Mouse (Mus musculus) erythroblast, embryonic 14.5 days (primary cell): ENCODE measurements around the gene Acyp1.

Source experiments
- GATA1 ChIP-seq: IDR thresholded peaks from 2 replicates; pipeline ENCODE4 v1.6.1; 2012; ENCODE audit warnings: low read length, inconsistent platforms, mixed read lengths
- TAL1 ChIP-seq: IDR thresholded peaks from 3 replicates; pipeline ENCODE4 v1.6.1; 2012; ENCODE audit warnings: low read length, inconsistent platforms, mixed read lengths

DNA sequence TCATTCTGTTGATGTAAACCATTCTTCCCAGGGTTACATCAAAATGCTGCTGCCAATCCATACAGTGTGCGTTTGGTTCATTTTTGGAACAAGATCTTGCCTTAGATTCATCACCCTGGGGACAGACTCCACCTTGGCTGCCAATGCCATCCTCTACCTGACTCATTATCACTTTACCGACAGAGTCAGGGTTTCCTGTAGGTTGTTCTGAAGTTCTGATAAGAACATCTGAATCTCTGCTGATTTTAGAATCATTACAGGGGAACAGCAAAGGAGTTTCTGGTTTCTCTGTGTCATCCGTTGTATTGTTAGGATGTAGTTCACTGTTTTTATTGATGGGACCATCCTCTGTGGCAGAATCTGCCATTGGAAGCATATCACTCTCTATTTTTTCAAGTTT, 22.0 kb downstream of the Acyp1 start:
- TF ChIP-seq TAL1 (no peak), GATA1 (no peak)
